Mouse (Mus musculus) erythroblast, embryonic 14.5 days (primary cell): ENCODE results near the gene Syngr1. TPM values are rescaled to one million over a fixed set of nuclear protein-coding genes. Genes with fewer than 3 reads are reported as not detected.

Source experiments
- H3K27me3 ChIP-seq: 2 replicates; pipeline ENCODE4 v1.6.1; 2012; ENCODE audit warnings: inconsistent platforms; ENCODE audit not compliant: control insufficient read depth
- H3K36me3 ChIP-seq: 2 replicates; pipeline ENCODE4 v1.6.1; 2012; ENCODE audit warnings: mild to moderate bottlenecking, inconsistent platforms; ENCODE audit not compliant: control insufficient read depth
- H3K4me1 ChIP-seq: 2 replicates; pipeline ENCODE4 v1.6.1; 2012; ENCODE audit warnings: inconsistent platforms; ENCODE audit not compliant: control insufficient read depth
- H3K4me3 ChIP-seq: replicated peaks from 2 replicates; pipeline ENCODE3; 2012; ENCODE audit warnings: moderate library complexity, mild to moderate bottlenecking, inconsistent platforms
- H3K9me3 ChIP-seq: 2 replicates; pipeline ENCODE4 v1.6.1; 2012; ENCODE audit warnings: low read length, inconsistent platforms, mixed read lengths; ENCODE audit not compliant: control insufficient read depth
- GATA1 ChIP-seq: IDR thresholded peaks from 2 replicates; pipeline ENCODE4 v1.6.1; 2012; ENCODE audit warnings: low read length, inconsistent platforms, mixed read lengths
- TAL1 ChIP-seq: IDR thresholded peaks from 3 replicates; pipeline ENCODE4 v1.6.1; 2012; ENCODE audit warnings: low read length, inconsistent platforms, mixed read lengths
- polyA plus RNA-seq: library from polyadenylated mRNA; stranded (reverse); fragments of >175 nt; gene quantifications from 2 replicates; pipeline ENCODE4 v1.2.3, GENCODE M21; 2012

Syngr1 gene
- polyA plus RNA-seq, 1 experiment: 0.41 TPM

- Histone ChIP-seq H3K9me3 (no peaks in the 10 kb centered on the region), H3K36me3 (peaks cover 99% of the 10 kb centered on the region), H3K4me1 (peaks cover 3% of the 10 kb centered on the region), H3K27me3 (no peaks in the 10 kb centered on the region), H3K4me3 (no peak overlapping the region)
- TF ChIP-seq GATA1 (no peak), TAL1 (no peak)
Observed at GRCm38 (mm10) chr15:80152663-80153062, 61.5 kb downstream of the Syngr1 start.

- no peak for TF ChIP-seq GATA1
- no peak for TF ChIP-seq TAL1
- peaks cover 99% of the 10 kb centered on the region for H3K36me3 ChIP-seq
- H3K4me3 ChIP-seq: no peak overlapping the region
- no peaks in the 10 kb centered on the region for H3K27me3 ChIP-seq
- H3K4me1 ChIP-seq: no peaks in the 10 kb centered on the region
- no peaks in the 10 kb centered on the region for H3K9me3 ChIP-seq
Observed at GRCm38 (mm10) chr15:80153757-80154156, 62.6 kb downstream of the Syngr1 start.

- no peak for TF ChIP-seq GATA1
- no peak for TF ChIP-seq TAL1
- H3K9me3 ChIP-seq: no peaks in the 10 kb centered on the region
- H3K36me3 ChIP-seq: peaks cover 99% of the 10 kb centered on the region
- no peaks in the 10 kb centered on the region for H3K27me3 ChIP-seq
- H3K4me3 ChIP-seq: no peak overlapping the region
- no peaks in the 10 kb centered on the region; the same call in 1 of the 2 replicates for H3K4me1 ChIP-seq
Observed at GRCm38 (mm10) chr15:80155707-80156106, 64.6 kb downstream of the Syngr1 start.

- Histone ChIP-seq H3K27me3 (no peaks in the 10 kb centered on the region), H3K36me3 (peaks cover 100% of the 10 kb centered on the region), H3K9me3 (no peaks in the 10 kb centered on the region), H3K4me3 (no peak overlapping the region), H3K4me1 (no peaks in the 10 kb centered on the region; the same call in 1 of the 2 replicates)
- TF ChIP-seq TAL1 (no peak), GATA1 (no peak)
Observed at GRCm38 (mm10) chr15:80157197-80157943, 66.2 kb downstream of the Syngr1 start.

GRCm38 (mm10) chr15:80158001-80158706 lies 67.0 kb downstream of the Syngr1 start:
- TF ChIP-seq GATA1 (no peak), TAL1 (no peak)
- Histone ChIP-seq H3K4me1 (no peaks in the 10 kb centered on the region; the same call in 1 of the 2 replicates), H3K36me3 (peaks cover 100% of the 10 kb centered on the region), H3K9me3 (no peaks in the 10 kb centered on the region), H3K27me3 (no peaks in the 10 kb centered on the region), H3K4me3 (no peak overlapping the region)

- H3K4me1 ChIP-seq: no peaks in the 10 kb centered on the region; the same call in 1 of the 2 replicates
- TF ChIP-seq GATA1 (no peak), TAL1 (no peak)
- H3K9me3 ChIP-seq: no peaks in the 10 kb centered on the region
- peaks cover 95% of the 10 kb centered on the region for H3K36me3 ChIP-seq
- no peaks in the 10 kb centered on the region for H3K27me3 ChIP-seq
- H3K4me3 ChIP-seq: no peak overlapping the region
Observed at GRCm38 (mm10) chr15:80158707-80159090, 67.6 kb downstream of the Syngr1 start.

GRCm38 (mm10) chr15:80159286-80159901 lies 68.3 kb downstream of the Syngr1 start:
- TF ChIP-seq TAL1: no peak
- TF ChIP-seq GATA1: no peak

GRCm38 (mm10) chr15:80160223-80160622 lies 69.1 kb downstream of the Syngr1 start:
- H3K9me3 ChIP-seq: no peaks in the 10 kb centered on the region
- H3K4me1 ChIP-seq: no peaks in the 10 kb centered on the region; the same call in 1 of the 2 replicates
- peaks cover 80% of the 10 kb centered on the region for H3K36me3 ChIP-seq
- no peaks in the 10 kb centered on the region for H3K27me3 ChIP-seq
- H3K4me3 ChIP-seq: no peak overlapping the region
- TF ChIP-seq TAL1 (no peak), GATA1 (no peak)

More at GRCm38 (mm10) chr15:80159286-80159901, 68.3 kb downstream of the Syngr1 start:
- no peak overlapping the region for H3K4me3 ChIP-seq
- H3K9me3 ChIP-seq: no peaks in the 10 kb centered on the region
- H3K27me3 ChIP-seq: no peaks in the 10 kb centered on the region
- peaks cover 88% of the 10 kb centered on the region for H3K36me3 ChIP-seq
- H3K4me1 ChIP-seq: no peaks in the 10 kb centered on the region; the same call in 1 of the 2 replicates

GRCm38 (mm10) chr15:80160726-80161125 lies 69.6 kb downstream of the Syngr1 start:
- peaks cover 75% of the 10 kb centered on the region for H3K36me3 ChIP-seq
- no peaks in the 10 kb centered on the region for H3K27me3 ChIP-seq
- H3K4me3 ChIP-seq: no peak overlapping the region
- H3K4me1 ChIP-seq: no peaks in the 10 kb centered on the region; the same call in 1 of the 2 replicates
- H3K9me3 ChIP-seq: no peaks in the 10 kb centered on the region
- no peak for TF ChIP-seq TAL1
- TF ChIP-seq GATA1: no peak
